Mouse (Mus musculus): ENCODE data around the gene Tespa1. TPM values are rescaled to one million over a fixed set of nuclear protein-coding genes. Genes with fewer than 3 reads are reported as not detected.

Gene Tespa1
- polyA plus RNA-seq, 2 experiments, result 1.8 to 2.3 TPM

GRCm38 (mm10) chr10:130311534-130312227 is 11.0 kb upstream of the Tespa1 start:
- ATAC-seq (ENCODE audit: low FRiP score, low read depth) (no peak), DNase-seq (ENCODE audit: low spot score) (no peak)
- no peaks in the 10 kb centered on the region for H3K9me3 ChIP-seq (ENCODE audit: control insufficient read depth, low read length)
- no peaks in the 10 kb centered on the region for H3K27me3 ChIP-seq (ENCODE audit: control insufficient read depth, insufficient read depth, low read length)
- no peaks in the 10 kb centered on the region for H3K36me3 ChIP-seq (ENCODE audit: control insufficient read depth, insufficient read depth, low read length)
- no peak overlapping the region for H3K4me3 ChIP-seq (replicated peaks; ENCODE audit: low read length)
- no peak for TF ChIP-seq POLR2A (IDR thresholded peaks at IDR 0.05; ENCODE audit: borderline replicate concordance, extremely low read depth, insufficient read depth, insufficient read length)
- H3K9ac ChIP-seq (ENCODE audit: low read depth, low read length, severe bottlenecking), result no peak overlapping the region
- 79% methylated on average over 2 of the region's 2 CpGs for WGBS
- H3K4me1 ChIP-seq (ENCODE audit: control insufficient read depth, insufficient read depth, low read length), result no peaks in the 10 kb centered on the region
- no peak overlapping the region for H3K4me2 ChIP-seq (replicated peaks; ENCODE audit: low read depth, low read length, severe bottlenecking)
- H3K27ac ChIP-seq (replicated peaks; ENCODE audit: low read depth, low read length), result no peak overlapping the region

GRCm38 (mm10) chr10:130313531-130313930 is 9.1 kb upstream of the Tespa1 start:
- H3K4me2 ChIP-seq (replicated peaks; ENCODE audit: low read depth, low read length, severe bottlenecking), result no peak overlapping the region
- H3K27me3 ChIP-seq (ENCODE audit: control insufficient read depth, insufficient read depth, low read length), result no peaks in the 10 kb centered on the region
- H3K27ac ChIP-seq (replicated peaks; ENCODE audit: low read depth, low read length), result no peak overlapping the region
- no peak overlapping the region for H3K9ac ChIP-seq (ENCODE audit: low read depth, low read length, severe bottlenecking)
- no peaks in the 10 kb centered on the region for H3K36me3 ChIP-seq (ENCODE audit: control insufficient read depth, insufficient read depth, low read length)
- DNase-seq (ENCODE audit: low spot score) (peak; percentile 10), ATAC-seq (ENCODE audit: low FRiP score, low read depth) (no peak)
- TF ChIP-seq POLR2A (IDR thresholded peaks at IDR 0.05; ENCODE audit: borderline replicate concordance, extremely low read depth, insufficient read depth, insufficient read length), result no peak
- WGBS, result 44% methylated on average over 1 of the region's 1 CpGs
- H3K4me1 ChIP-seq (ENCODE audit: control insufficient read depth, insufficient read depth, low read length), result no peaks in the 10 kb centered on the region
- no peaks in the 10 kb centered on the region for H3K9me3 ChIP-seq (ENCODE audit: control insufficient read depth, low read length)
- no peak overlapping the region for H3K4me3 ChIP-seq (replicated peaks; ENCODE audit: low read length)

GRCm38 (mm10) chr10:130314110-130314829 is 8.4 kb upstream of the Tespa1 start:
- DNase-seq (ENCODE audit: low spot score), result peak; percentile 67
- 72% methylated on average over 2 of the region's 2 CpGs for WGBS
- Histone ChIP-seq H3K4me2 (replicated peaks; ENCODE audit: low read depth, low read length, severe bottlenecking) (no peak overlapping the region), H3K4me1 (ENCODE audit: control insufficient read depth, insufficient read depth, low read length) (no peaks in the 10 kb centered on the region), H3K9me3 (ENCODE audit: control insufficient read depth, low read length) (no peaks in the 10 kb centered on the region), H3K4me3 (replicated peaks; ENCODE audit: low read length) (no peak overlapping the region), H3K27ac (replicated peaks; ENCODE audit: low read depth, low read length) (no peak overlapping the region), H3K27me3 (ENCODE audit: control insufficient read depth, insufficient read depth, low read length) (no peaks in the 10 kb centered on the region), H3K9ac (ENCODE audit: low read depth, low read length, severe bottlenecking) (no peak overlapping the region), H3K36me3 (ENCODE audit: control insufficient read depth, insufficient read depth, low read length) (no peaks in the 10 kb centered on the region)
- no peak for TF ChIP-seq POLR2A (IDR thresholded peaks at IDR 0.05; ENCODE audit: borderline replicate concordance, extremely low read depth, insufficient read depth, insufficient read length)
- ATAC-seq (ENCODE audit: low FRiP score, low read depth), result peak; percentile 89

- Histone ChIP-seq H3K27me3 (ENCODE audit: control insufficient read depth, insufficient read depth, low read length) (no peaks in the 10 kb centered on the region), H3K9ac (ENCODE audit: low read depth, low read length, severe bottlenecking) (no peak overlapping the region), H3K4me1 (ENCODE audit: control insufficient read depth, insufficient read depth, low read length) (no peaks in the 10 kb centered on the region), H3K36me3 (ENCODE audit: control insufficient read depth, insufficient read depth, low read length) (no peaks in the 10 kb centered on the region), H3K9me3 (ENCODE audit: control insufficient read depth, low read length) (no peaks in the 10 kb centered on the region), H3K4me3 (replicated peaks; ENCODE audit: low read length) (no peak overlapping the region), H3K4me2 (replicated peaks; ENCODE audit: low read depth, low read length, severe bottlenecking) (no peak overlapping the region), H3K27ac (replicated peaks; ENCODE audit: low read depth, low read length) (no peak overlapping the region)
- ATAC-seq (ENCODE audit: low FRiP score, low read depth) (no peak), DNase-seq (ENCODE audit: low spot score) (no peak)
- no peak for TF ChIP-seq POLR2A (IDR thresholded peaks at IDR 0.05; ENCODE audit: borderline replicate concordance, extremely low read depth, insufficient read depth, insufficient read length)
Measured at GRCm38 (mm10) chr10:130315846-130316245, 6.8 kb upstream of the Tespa1 start.

GRCm38 (mm10) chr10:130318720-130319119 is 4.0 kb upstream of the Tespa1 start:
- ATAC-seq (ENCODE audit: low FRiP score, low read depth), result no peak
- no peak for TF ChIP-seq POLR2A (IDR thresholded peaks at IDR 0.05; ENCODE audit: borderline replicate concordance, extremely low read depth, insufficient read depth, insufficient read length)
- Histone ChIP-seq H3K4me1 (ENCODE audit: control insufficient read depth, insufficient read depth, low read length) (no peaks in the 10 kb centered on the region), H3K4me2 (replicated peaks; ENCODE audit: low read depth, low read length, severe bottlenecking) (no peak overlapping the region), H3K27me3 (ENCODE audit: control insufficient read depth, insufficient read depth, low read length) (no peaks in the 10 kb centered on the region), H3K4me3 (replicated peaks; ENCODE audit: low read length) (no peak overlapping the region), H3K27ac (replicated peaks; ENCODE audit: low read depth, low read length) (no peak overlapping the region), H3K9ac (ENCODE audit: low read depth, low read length, severe bottlenecking) (no peak overlapping the region), H3K36me3 (ENCODE audit: control insufficient read depth, insufficient read depth, low read length) (no peaks in the 10 kb centered on the region), H3K9me3 (ENCODE audit: control insufficient read depth, low read length) (no peaks in the 10 kb centered on the region)
- no peak for DNase-seq (ENCODE audit: low spot score)
- WGBS, result 59% methylated on average over 4 of the region's 4 CpGs

All from limb, embryonic 14.5 days (tissue).